Mouse (Mus musculus): ENCODE results near the gene Fezf2.

Fezf2 gene

GRCm38 (mm10) chr14:12348089-12348488, at the start of gene Fezf2:
Fezf2 (minus strand) TSS chr14:12348189.
- DNase-seq (ENCODE audit: low spot score) = no peak

GRCm38 (mm10) chr14:12397561-12397960, 49.6 kb upstream of the Fezf2 start:
- no peak for DNase-seq (ENCODE audit: low spot score)

- DNase-seq (ENCODE audit: low spot score) = no peak
Measured at GRCm38 (mm10) chr14:12394318-12394717, 46.3 kb upstream of the Fezf2 start.

- DNase-seq (ENCODE audit: low spot score) = no peak
Measured at GRCm38 (mm10) chr14:12393271-12393861, 45.4 kb upstream of the Fezf2 start.

- DNase-seq (ENCODE audit: low spot score) = no peak
Measured at GRCm38 (mm10) chr14:12391167-12391566, 43.2 kb upstream of the Fezf2 start.

GRCm38 (mm10) chr14:12388806-12389436, 40.9 kb upstream of the Fezf2 start:
- no peak for DNase-seq (ENCODE audit: low spot score)

GRCm38 (mm10) chr14:12388192-12388795, 40.3 kb upstream of the Fezf2 start:
- DNase-seq (ENCODE audit: low spot score) = no peak

GRCm38 (mm10) chr14:12387176-12387575, 39.2 kb upstream of the Fezf2 start:
- no peak for DNase-seq (ENCODE audit: low spot score)

GRCm38 (mm10) chr14:12377883-12378282, 29.9 kb upstream of the Fezf2 start:
- no peak for DNase-seq (ENCODE audit: low spot score)

- DNase-seq (ENCODE audit: low spot score) = no peak
Measured at GRCm38 (mm10) chr14:12377289-12377688, 29.3 kb upstream of the Fezf2 start.

GRCm38 (mm10) chr14:12375451-12375850, 27.5 kb upstream of the Fezf2 start:
- DNase-seq (ENCODE audit: low spot score) = no peak

GRCm38 (mm10) chr14:12350271-12350916, 2.4 kb upstream of the Fezf2 start:
- DNase-seq (ENCODE audit: low spot score) = no peak

GRCm38 (mm10) chr14:12349334-12350090, 1.5 kb upstream of the Fezf2 start:
- DNase-seq (ENCODE audit: low spot score) = no peak

- no peak for DNase-seq (ENCODE audit: low spot score)
Measured at GRCm38 (mm10) chr14:12346865-12347600, 956 bp downstream of the Fezf2 start.

- DNase-seq (ENCODE audit: low spot score) = no peak
Measured at GRCm38 (mm10) chr14:12346011-12346864, 1.8 kb downstream of the Fezf2 start.

GRCm38 (mm10) chr14:12345241-12345921, 2.6 kb downstream of the Fezf2 start:
- no peak for DNase-seq (ENCODE audit: low spot score)

- DNase-seq (ENCODE audit: low spot score) = no peak
Measured at GRCm38 (mm10) chr14:12344746-12345240, 3.2 kb downstream of the Fezf2 start.

GRCm38 (mm10) chr14:12344061-12344745, 3.8 kb downstream of the Fezf2 start:
- DNase-seq (ENCODE audit: low spot score) = no peak

GRCm38 (mm10) chr14:12343451-12343941, 4.5 kb downstream of the Fezf2 start:
- no peak for DNase-seq (ENCODE audit: low spot score)
